Mouse (Mus musculus) small intestine, adult 2 months (tissue): ENCODE results near the gene Dpyd.

ENCODE experiments used
- CTCF ChIP-seq: fragments of 200-500 bp; IDR thresholded peaks from 2 replicates; pipeline ENCODE4 v1.5.1; 2012; ENCODE audit warnings: low read depth, mild to moderate bottlenecking, control low read depth, inconsistent platforms, low read length, moderate library complexity, mixed read lengths; ENCODE audit not compliant: insufficient replicate concordance, insufficient read length; ENCODE audit errors: extremely low read depth
- POLR2A ChIP-seq: fragments of 200-500 bp; IDR thresholded peaks from 2 replicates; pipeline ENCODE4 v1.6.1; 2012; ENCODE audit warnings: low read depth, mild to moderate bottlenecking, control low read depth, inconsistent platforms, low read length, moderate library complexity

DNA sequence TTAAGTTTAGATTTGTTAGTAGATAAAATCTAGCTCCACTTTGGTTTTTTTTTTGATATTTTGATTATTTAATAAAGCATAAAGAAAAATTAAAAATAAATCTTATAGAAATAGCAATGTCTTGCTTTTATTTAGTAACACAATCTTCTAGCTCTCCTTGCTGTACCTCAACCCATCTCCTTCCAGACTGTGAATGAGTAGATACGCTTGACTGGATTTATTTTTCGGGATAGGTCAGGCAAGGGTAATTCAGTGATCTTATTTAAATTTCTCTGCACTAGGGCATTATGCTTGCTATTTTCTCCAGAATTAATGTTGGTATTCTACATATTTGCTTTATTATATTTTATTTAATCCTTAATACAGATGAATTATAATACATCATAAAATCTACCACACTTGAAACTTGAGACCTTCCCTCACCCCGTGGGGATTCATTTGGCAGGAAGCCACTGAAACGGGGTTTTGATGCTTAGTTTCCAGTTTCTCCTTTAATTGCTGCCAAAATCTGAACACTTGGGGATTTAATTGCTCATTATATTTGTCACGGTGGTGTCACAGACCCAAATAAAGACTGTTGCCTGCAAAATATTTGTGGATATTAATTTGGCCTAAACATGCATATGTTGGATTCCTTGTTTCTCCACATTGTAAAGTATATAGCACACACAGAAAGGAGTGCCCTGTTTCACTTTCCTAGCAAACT, 102.2 kb downstream of the Dpyd start:
- TF ChIP-seq CTCF (no peak), POLR2A (no peak)
